Mouse (Mus musculus) myocyte (in vitro differentiated cells): ENCODE measurements around the gene Trp53bp2. TPM values are rescaled to one million over a fixed set of nuclear protein-coding genes. Genes with fewer than 3 reads are reported as not detected.

ENCODE experiments used
- H3K27me3 ChIP-seq: one replicate; pipeline ENCODE4 v1.6.1; 2011; ENCODE audit not compliant: control insufficient read depth, insufficient read depth, insufficient read length
- H3K36me3 ChIP-seq: one replicate; pipeline ENCODE4 v1.6.1; 2011; ENCODE audit not compliant: control insufficient read depth, insufficient read depth
- H3K4me2 ChIP-seq: one replicate; pipeline ENCODE4 v1.6.1; 2011; ENCODE audit warnings: low read depth, control low read depth
- H3K4me3 ChIP-seq: one replicate; pipeline ENCODE4 v1.5.1; 2011; ENCODE audit warnings: mild to moderate bottlenecking, control low read depth, moderate library complexity
- H3K79me2 ChIP-seq: one replicate; pipeline ENCODE4 v1.6.1; 2011; ENCODE audit not compliant: control insufficient read depth, insufficient read depth
- H3ac ChIP-seq: one replicate; pipeline ENCODE4 v1.6.1; 2011; ENCODE audit not compliant: control insufficient read depth, insufficient read length
- CEBPB ChIP-seq: IDR thresholded peaks from 2 replicates; pipeline ENCODE4 v1.6.1; 2011; ENCODE audit warnings: mild to moderate bottlenecking, moderate library complexity; ENCODE audit not compliant: poor library complexity, insufficient read depth, severe bottlenecking
- E2F4 ChIP-seq: IDR thresholded peaks from one replicate; pipeline ENCODE4 v1.6.1; 2011; ENCODE audit warnings: mild to moderate bottlenecking, control low read depth, moderate library complexity; ENCODE audit not compliant: insufficient read depth
- MAX ChIP-seq: IDR thresholded peaks from one replicate; pipeline ENCODE4 v1.6.1; 2011; ENCODE audit warnings: low read depth, mild to moderate bottlenecking, control low read depth
- MYOD1 ChIP-seq, 3 experiments: IDR thresholded peaks; one replicate each; pipeline ENCODE4 v1.6.1; 2011; ENCODE audit warnings: control low read depth in 2 of 3, low read depth in 2 of 3, mild to moderate bottlenecking in 2 of 3, moderate library complexity in 1 of 3; ENCODE audit not compliant: insufficient read length in 2 of 3, control insufficient read depth in 1 of 3
- MYOG ChIP-seq, 3 experiments: IDR thresholded peaks; one replicate each; pipeline ENCODE4 v1.6.1; 2011; ENCODE audit warnings: control low read depth in 2 of 3, low read depth in 2 of 3, mild to moderate bottlenecking in 2 of 3; ENCODE audit not compliant: insufficient read length in 2 of 3, control insufficient read depth in 1 of 3, insufficient read depth in 1 of 3
- POLR2A ChIP-seq: IDR thresholded peaks from one replicate; pipeline ENCODE4 v1.6.1; 2011; ENCODE audit warnings: low read depth, mild to moderate bottlenecking, control low read depth, moderate library complexity; ENCODE audit not compliant: insufficient read length
- POLR2AphosphoS2 ChIP-seq: IDR thresholded peaks from one replicate; pipeline ENCODE4 v1.6.1; 2011; ENCODE audit warnings: low read depth, control low read depth; ENCODE audit not compliant: insufficient read length
- REST ChIP-seq: IDR thresholded peaks from one replicate; pipeline ENCODE4 v1.6.1; 2011; ENCODE audit warnings: mild to moderate bottlenecking, control low read depth, moderate library complexity; ENCODE audit not compliant: insufficient read depth, insufficient read length
- SRF ChIP-seq: IDR thresholded peaks from one replicate; pipeline ENCODE4 v1.6.1; 2011; ENCODE audit warnings: low read depth; ENCODE audit not compliant: control insufficient read depth, insufficient read length
- TCF12 ChIP-seq: IDR thresholded peaks from one replicate; pipeline ENCODE4 v1.6.1; 2011; ENCODE audit warnings: mild to moderate bottlenecking, control low read depth; ENCODE audit not compliant: poor library complexity, insufficient read depth, severe bottlenecking
- TCF3 ChIP-seq: IDR thresholded peaks from one replicate; pipeline ENCODE4 v1.6.1; 2011; ENCODE audit warnings: low read depth, control low read depth; ENCODE audit not compliant: insufficient read length
- USF1 ChIP-seq: IDR thresholded peaks from one replicate; pipeline ENCODE4 v1.6.1; 2011; ENCODE audit warnings: low read depth, mild to moderate bottlenecking, control low read depth, moderate library complexity
- polyA plus RNA-seq: library from polyadenylated mRNA; unstranded; fragments of >200 nt; fragmentation: generic; extraction: Trizol; gene quantifications from one replicate; pipeline ENCODE4 v1.2.1, GENCODE M21; 2012; ENCODE audit warnings: missing spikeins

Gene Trp53bp2
- polyA plus RNA-seq, 1 experiment: 6.4 TPM

GRCm38 (mm10) chr1:182412586-182413270 lies 3.8 kb downstream of the Trp53bp2 start:
- no peak overlapping the region for H3K4me3 ChIP-seq

DNA sequence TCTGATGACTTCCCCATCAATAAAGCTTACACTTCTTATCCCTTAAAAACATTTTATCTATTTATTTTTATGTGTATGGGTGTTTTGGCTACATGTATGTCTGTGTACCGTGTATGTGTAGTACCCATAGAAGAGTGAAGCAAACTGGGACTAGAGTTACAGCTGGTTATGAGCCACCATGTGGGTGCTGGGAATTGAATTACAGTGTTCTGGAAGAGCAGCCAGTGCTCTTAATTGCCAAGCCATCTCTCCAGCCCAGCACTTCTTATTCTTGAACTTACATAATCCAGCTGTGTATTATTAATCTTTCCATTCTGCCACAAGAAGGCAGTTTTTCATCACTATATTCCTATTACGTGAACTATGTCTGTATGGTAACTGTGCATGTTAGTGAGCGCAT lies 10.5 kb downstream of the Trp53bp2 start:
- Histone ChIP-seq H3K27me3 (no peaks in the 10 kb centered on the region), H3K4me2 (no peak overlapping the region), H3ac (no peak overlapping the region), H3K36me3 (no peaks in the 10 kb centered on the region), H3K79me2 (peaks cover 39% of the 10 kb centered on the region), H3K4me3 (no peak overlapping the region)
- TF ChIP-seq MYOG (IDR thresholded peaks at IDR 0.05; ENCODE audit: control insufficient read depth in 1 of 3, insufficient read depth in 1 of 3, insufficient read length in 2 of 3, low read depth in 2 of 3): no peak
- TF ChIP-seq E2F4: no peak
- TF ChIP-seq POLR2AphosphoS2: no peak
- no peak for TF ChIP-seq USF1
- no peak for TF ChIP-seq POLR2A
- no peak for TF ChIP-seq REST
- TF ChIP-seq TCF3: no peak

More at GRCm38 (mm10) chr1:182412586-182413270, 3.8 kb downstream of the Trp53bp2 start:
- Histone ChIP-seq H3K27me3 (no peaks in the 10 kb centered on the region), H3K79me2 (peaks cover 72% of the 10 kb centered on the region), H3ac (no peak overlapping the region), H3K4me2 (peak overlapping the region; percentile 40), H3K36me3 (no peaks in the 10 kb centered on the region)
- TF ChIP-seq TCF3 (no peak), USF1 (no peak), MYOG (IDR thresholded peaks at IDR 0.05; ENCODE audit: control insufficient read depth in 1 of 3, insufficient read depth in 1 of 3, insufficient read length in 2 of 3, low read depth in 2 of 3) (no peak), E2F4 (no peak), SRF (no peak), CEBPB (no peak), POLR2AphosphoS2 (no peak)

GRCm38 (mm10) chr1:182424274-182424673 lies 15.3 kb downstream of the Trp53bp2 start:
- H3K4me2 ChIP-seq: no peak overlapping the region
- TF ChIP-seq MYOD1 (IDR thresholded peaks at IDR 0.05; ENCODE audit: control insufficient read depth in 1 of 3, insufficient read length in 2 of 3, low read depth in 2 of 3) (no peak), TCF12 (no peak), POLR2A (no peak), MYOG (IDR thresholded peaks at IDR 0.05; ENCODE audit: control insufficient read depth in 1 of 3, insufficient read depth in 1 of 3, insufficient read length in 2 of 3, low read depth in 2 of 3) (no peak), CEBPB (no peak), POLR2AphosphoS2 (no peak), TCF3 (no peak), SRF (no peak), USF1 (no peak), MAX (no peak), E2F4 (no peak), REST (no peak)
- H3K4me3 ChIP-seq: no peak overlapping the region
- no peak overlapping the region for H3ac ChIP-seq
- H3K27me3 ChIP-seq: no peaks in the 10 kb centered on the region
- peaks cover 5% of the 10 kb centered on the region for H3K79me2 ChIP-seq
- no peaks in the 10 kb centered on the region for H3K36me3 ChIP-seq

DNA sequence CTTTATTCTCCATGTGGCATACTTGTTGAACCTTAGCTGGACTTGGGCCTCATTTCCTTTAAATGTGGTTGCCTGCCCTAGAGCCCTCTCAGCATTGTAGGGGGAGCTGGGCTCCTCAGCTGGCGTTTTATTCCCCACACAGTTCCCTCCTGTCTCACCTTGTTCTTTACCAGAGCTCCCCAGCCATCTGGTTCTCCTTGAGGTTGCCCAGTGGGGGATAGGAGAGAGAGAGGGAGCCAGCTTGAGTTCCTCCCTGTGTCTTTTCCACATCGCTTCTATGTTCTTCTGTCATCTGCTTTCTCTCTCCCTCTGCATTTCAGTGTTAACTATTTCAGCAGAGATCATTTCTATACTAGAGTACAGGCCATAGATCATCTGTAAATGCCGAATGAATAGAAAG lies 16.2 kb downstream of the Trp53bp2 start:
- H3K4me3 ChIP-seq: no peak overlapping the region
- no peaks in the 10 kb centered on the region for H3K27me3 ChIP-seq
- no peak overlapping the region for H3ac ChIP-seq
- no peak overlapping the region for H3K4me2 ChIP-seq
- TF ChIP-seq USF1 (no peak), SRF (no peak), TCF12 (no peak), MYOD1 (IDR thresholded peaks at IDR 0.05; ENCODE audit: control insufficient read depth in 1 of 3, insufficient read length in 2 of 3, low read depth in 2 of 3) (no peak), E2F4 (no peak), MYOG (IDR thresholded peaks at IDR 0.05; ENCODE audit: control insufficient read depth in 1 of 3, insufficient read depth in 1 of 3, insufficient read length in 2 of 3, low read depth in 2 of 3) (no peak), POLR2A (no peak), TCF3 (no peak), MAX (no peak), POLR2AphosphoS2 (no peak), REST (no peak), CEBPB (no peak)
- peaks cover 5% of the 10 kb centered on the region for H3K79me2 ChIP-seq
- H3K36me3 ChIP-seq: peaks cover 4% of the 10 kb centered on the region

- peaks cover 4% of the 10 kb centered on the region for H3K36me3 ChIP-seq
- TF ChIP-seq REST (no peak), CEBPB (no peak), MYOG (IDR thresholded peaks at IDR 0.05; ENCODE audit: control insufficient read depth in 1 of 3, insufficient read depth in 1 of 3, insufficient read length in 2 of 3, low read depth in 2 of 3) (no peak), TCF3 (no peak)
- peaks cover 5% of the 10 kb centered on the region for H3K79me2 ChIP-seq
- H3K4me3 ChIP-seq: no peak overlapping the region
- no peak overlapping the region for H3ac ChIP-seq
- no peaks in the 10 kb centered on the region for H3K27me3 ChIP-seq
- no peak overlapping the region for H3K4me2 ChIP-seq
These were observed 17.5 kb downstream of the Trp53bp2 start for GRCm38 (mm10) chr1:182426444-182426843.
